Mouse (Mus musculus): Measurements from ENCODE around the gene Adh5. TPM values are rescaled to one million over a fixed set of nuclear protein-coding genes. Genes with fewer than 3 reads are reported as not detected.

Gene Adh5
- polyA plus RNA-seq, 1 experiment from 2014 or later = 280 TPM

- no peak for DNase-seq (ENCODE audit: low spot score)
- Histone ChIP-seq H3K27me3 (ENCODE audit: low read depth, poor library complexity, severe bottlenecking) (no peaks in the 10 kb centered on the region), H3K4me1 (peaks cover 19% of the 10 kb centered on the region), H3K9me3 (replicated peaks) (no peaks in the 10 kb centered on the region), H3K36me3 (no peaks in the 10 kb centered on the region), H3K4me3 (no peak overlapping the region), H3K27ac (replicated peaks) (no peak overlapping the region)
- 86% methylated on average over 11 of the region's 11 CpGs for WGBS
Measured at GRCm38 (mm10) chr3:138495166-138496145, 52.6 kb downstream of the Adh5 start.

DNA sequence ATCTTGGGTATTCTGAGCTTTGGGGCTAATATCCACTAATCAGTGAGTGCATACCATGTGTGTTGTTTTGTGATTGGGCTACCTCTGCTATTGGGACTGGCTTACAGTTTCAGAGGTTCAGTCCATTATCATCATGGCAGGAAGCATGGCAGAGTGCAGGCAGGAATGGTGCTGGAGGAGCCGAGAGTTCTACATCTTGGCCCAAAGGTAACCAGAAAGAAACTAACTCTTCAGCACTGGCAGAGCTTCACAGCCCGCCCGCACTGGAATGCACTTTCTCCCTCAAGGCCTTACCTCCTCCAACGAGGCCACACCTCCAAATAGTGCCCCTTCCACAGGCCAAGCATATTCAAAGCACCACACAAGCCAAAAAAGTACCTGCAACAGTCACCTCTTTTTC is 55.8 kb downstream of the Adh5 start:
- H3K36me3 ChIP-seq = no peaks in the 10 kb centered on the region
- H3K27me3 ChIP-seq (ENCODE audit: low read depth, poor library complexity, severe bottlenecking) = no peaks in the 10 kb centered on the region
- DNase-seq (ENCODE audit: low spot score) = no peak
- peaks cover 38% of the 10 kb centered on the region for H3K4me1 ChIP-seq
- no peak overlapping the region for H3K4me3 ChIP-seq
- H3K9me3 ChIP-seq (replicated peaks) = no peaks in the 10 kb centered on the region
- H3K27ac ChIP-seq (replicated peaks) = 0 out of 2 replicates have a peak overlapping the region, but pooled peaks have one; percentile 42
- WGBS = 68% methylated on average over 4 of the region's 4 CpGs

DNA sequence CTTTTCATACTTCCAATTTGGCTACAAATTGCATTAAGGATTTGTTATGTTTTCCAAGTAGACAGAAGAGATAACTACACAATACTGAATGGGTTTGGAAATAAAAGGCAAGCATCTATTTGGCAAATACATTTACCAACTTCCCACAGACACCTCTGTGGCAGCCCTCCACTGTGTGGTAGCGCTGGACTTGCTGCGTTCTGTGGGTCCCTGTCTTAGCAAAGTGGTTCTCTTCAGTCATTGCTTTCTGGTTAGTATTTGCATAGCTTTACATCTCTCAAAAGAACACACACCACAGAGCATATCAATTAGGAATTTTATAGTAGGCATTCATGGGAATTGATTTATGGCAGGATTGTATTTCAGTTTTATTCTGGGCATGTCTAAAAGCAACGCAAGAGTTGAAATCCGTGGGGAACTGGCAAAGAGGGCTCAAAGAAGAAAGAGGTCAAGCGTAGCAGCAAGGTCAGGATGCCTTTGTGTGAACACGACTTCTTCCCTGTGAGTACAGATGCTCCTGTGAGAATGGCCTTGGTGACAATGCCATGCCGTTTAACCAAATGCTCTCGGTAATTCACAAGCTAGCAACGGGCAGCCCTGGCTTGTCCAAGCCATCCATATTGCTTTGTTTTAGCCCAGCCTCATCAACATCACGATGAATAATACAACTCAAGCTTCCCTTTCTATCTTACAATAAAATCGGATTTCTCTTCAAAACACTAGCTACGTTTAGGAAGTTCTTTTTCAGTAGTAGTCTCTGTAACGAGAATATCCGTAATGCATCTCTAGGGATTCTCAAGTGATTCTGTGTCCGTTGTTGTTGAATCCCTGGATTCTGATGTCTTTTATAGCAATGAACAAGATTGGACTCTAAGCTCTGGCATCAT is 57.2 kb downstream of the Adh5 start:
- WGBS = 33% methylated on average over 15 of the region's 15 CpGs
- peak overlapping the region; percentile 81 for H3K27ac ChIP-seq (replicated peaks)

DNA sequence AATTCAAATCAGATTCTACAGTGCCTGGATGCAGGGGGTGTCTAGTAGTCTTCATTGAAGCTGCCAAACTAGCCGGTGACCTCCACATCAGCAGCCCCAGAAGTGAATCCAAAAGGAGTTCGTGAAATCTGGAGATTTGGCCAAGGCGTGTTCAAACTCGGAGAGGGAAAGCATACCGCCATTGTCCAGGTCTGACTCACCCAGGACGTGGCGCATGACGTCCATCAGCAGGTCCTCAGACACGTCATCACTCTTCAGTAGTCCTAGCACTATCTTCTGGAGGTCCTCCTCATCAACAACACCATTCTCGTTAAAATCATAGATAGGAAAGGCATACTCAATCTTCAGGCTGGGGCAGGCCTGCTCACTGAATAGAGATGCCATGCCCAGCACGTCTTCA is 60.9 kb downstream of the Adh5 start:
- Histone ChIP-seq H3K4me3 (no peak overlapping the region), H3K4me1 (peaks cover 53% of the 10 kb centered on the region), H3K9me3 (replicated peaks) (no peaks in the 10 kb centered on the region), H3K27ac (replicated peaks) (no peak overlapping the region), H3K36me3 (no peaks in the 10 kb centered on the region), H3K27me3 (ENCODE audit: low read depth, poor library complexity, severe bottlenecking) (no peaks in the 10 kb centered on the region)
- DNase-seq (ENCODE audit: low spot score) = no peak
- 91% methylated on average over 11 of the region's 11 CpGs for WGBS

More for the DNA sequence above, 57.2 kb downstream of the Adh5 start:
- peak; percentile 71 for DNase-seq (ENCODE audit: low spot score)
- Histone ChIP-seq H3K4me1 (peaks cover 40% of the 10 kb centered on the region), H3K36me3 (no peaks in the 10 kb centered on the region), H3K4me3 (peak overlapping the region; percentile 14; the same call in 1 of the 2 replicates), H3K9me3 (replicated peaks) (no peaks in the 10 kb centered on the region), H3K27me3 (ENCODE audit: low read depth, poor library complexity, severe bottlenecking) (no peaks in the 10 kb centered on the region)

Other genes starting within 250 kb of the Adh5 start
- not detected in 2 replicates for gene 4930579F01Rik, start 249.3 kb upstream of the Adh5 start, polyA plus RNA-seq (2016; fragmentation: Nextera tagmentation; extraction: Ambion mirVana)
- 0.25 TPM in 1 of 2 replicates, not detected in the other for gene Adh7, start 225.3 kb upstream of the Adh5 start, polyA plus RNA-seq (2016; fragmentation: Nextera tagmentation; extraction: Ambion mirVana)
- 0.14 TPM in 1 of 2 replicates, not detected in the other for gene Adh1, start 182.1 kb upstream of the Adh5 start, polyA plus RNA-seq (2016; fragmentation: Nextera tagmentation; extraction: Ambion mirVana)
- not detected in 2 replicates for gene Adh6a, start 129.8 kb upstream of the Adh5 start, polyA plus RNA-seq (2016; fragmentation: Nextera tagmentation; extraction: Ambion mirVana)
- gene Adh6b, start 101.3 kb upstream of the Adh5 start, polyA plus RNA-seq (2016; fragmentation: Nextera tagmentation; extraction: Ambion mirVana) = 0.47 and 1.0 TPM in 2 replicates
- not detected in 2 replicates for gene Adh4, start 27.6 kb upstream of the Adh5 start, polyA plus RNA-seq (2016; fragmentation: Nextera tagmentation; extraction: Ambion mirVana)
- 47.9 and 48.0 TPM in 2 replicates for gene Metap1, start 46.4 kb downstream of the Adh5 start, polyA plus RNA-seq (2016; fragmentation: Nextera tagmentation; extraction: Ambion mirVana)
- gene Eif4e, start 83.1 kb downstream of the Adh5 start, polyA plus RNA-seq (2016; fragmentation: Nextera tagmentation; extraction: Ambion mirVana) = 482 and 499 TPM in 2 replicates

Data from midbrain, embryonic 10.5 days (tissue).